Mouse (Mus musculus): Measurements from ENCODE around the gene Slc41a1. TPM values are rescaled to one million over a fixed set of nuclear protein-coding genes. Genes with fewer than 3 reads are reported as not detected.

Slc41a1 gene
- polyA plus RNA-seq, 1 experiment, result 14.0 TPM

- Histone ChIP-seq H3K36me3 (ENCODE audit: control insufficient read depth, insufficient read depth) (no peaks in the 10 kb centered on the region), H3K79me2 (ENCODE audit: control insufficient read depth, insufficient read depth) (no peaks in the 10 kb centered on the region), H3K27me3 (ENCODE audit: control insufficient read depth, insufficient read depth, insufficient read length) (peaks cover 4% of the 10 kb centered on the region), H3K4me3 (no peak overlapping the region), H3K4me2 (ENCODE audit: low read depth) (no peak overlapping the region), H3ac (ENCODE audit: control insufficient read depth, insufficient read length) (no peak overlapping the region)
- TF ChIP-seq E2F4 (IDR thresholded peaks at IDR 0.05; ENCODE audit: insufficient read depth) (no peak), USF1 (IDR thresholded peaks at IDR 0.05; ENCODE audit: low read depth) (no peak), TCF12 (IDR thresholded peaks at IDR 0.05; ENCODE audit: insufficient read depth, poor library complexity, severe bottlenecking) (no peak), MYOG (IDR thresholded peaks at IDR 0.05; ENCODE audit: control insufficient read depth in 1 of 3, insufficient read depth in 1 of 3, insufficient read length in 2 of 3, low read depth in 2 of 3) (no peak), SRF (IDR thresholded peaks at IDR 0.05; ENCODE audit: control insufficient read depth, insufficient read length, low read depth) (no peak), POLR2AphosphoS2 (IDR thresholded peaks at IDR 0.05; ENCODE audit: insufficient read length, low read depth) (no peak), MYOD1 (IDR thresholded peaks at IDR 0.05; ENCODE audit: control insufficient read depth in 1 of 3, insufficient read length in 2 of 3, low read depth in 2 of 3) (no peak), MAX (IDR thresholded peaks at IDR 0.05; ENCODE audit: low read depth) (no peak), TCF3 (IDR thresholded peaks at IDR 0.05; ENCODE audit: insufficient read length, low read depth) (no peak), REST (IDR thresholded peaks at IDR 0.05; ENCODE audit: insufficient read depth, insufficient read length) (no peak), POLR2A (IDR thresholded peaks at IDR 0.05; ENCODE audit: insufficient read length, low read depth) (no peak), CEBPB (IDR thresholded peaks at IDR 0.05; ENCODE audit: insufficient read depth, poor library complexity, severe bottlenecking) (no peak)
Measured at GRCm38 (mm10) chr1:131869561-131869960, 42.3 kb downstream of the Slc41a1 start.

DNA sequence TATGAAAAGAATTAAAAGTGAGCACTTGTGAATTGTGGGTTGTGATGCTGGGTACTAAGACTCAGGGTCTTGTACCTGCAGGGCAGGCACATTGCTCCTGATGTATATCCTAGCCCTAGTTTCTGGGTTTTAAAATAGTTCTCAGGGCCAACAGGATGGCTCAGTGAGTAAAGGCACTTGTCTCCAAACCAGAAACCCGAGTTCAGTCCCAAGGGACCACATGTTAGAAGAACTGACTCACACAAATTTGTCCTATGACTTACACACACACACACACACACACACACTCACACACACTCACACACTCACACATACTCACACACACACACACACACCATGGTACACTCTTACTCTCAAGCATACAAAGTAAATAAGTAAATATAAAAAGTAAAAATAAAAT is 45.6 kb downstream of the Slc41a1 start:
- H3K27me3 ChIP-seq (ENCODE audit: control insufficient read depth, insufficient read depth, insufficient read length), result no peaks in the 10 kb centered on the region
- H3K4me3 ChIP-seq, result no peak overlapping the region
- no peaks in the 10 kb centered on the region for H3K79me2 ChIP-seq (ENCODE audit: control insufficient read depth, insufficient read depth)
- no peaks in the 10 kb centered on the region for H3K36me3 ChIP-seq (ENCODE audit: control insufficient read depth, insufficient read depth)
- no peak for TF ChIP-seq SRF (IDR thresholded peaks at IDR 0.05; ENCODE audit: control insufficient read depth, insufficient read length, low read depth)
- no peak for TF ChIP-seq POLR2A (IDR thresholded peaks at IDR 0.05; ENCODE audit: insufficient read length, low read depth)
- no peak for TF ChIP-seq MYOD1 (IDR thresholded peaks at IDR 0.05; ENCODE audit: control insufficient read depth in 1 of 3, insufficient read length in 2 of 3, low read depth in 2 of 3)
- no peak for TF ChIP-seq USF1 (IDR thresholded peaks at IDR 0.05; ENCODE audit: low read depth)
- TF ChIP-seq E2F4 (IDR thresholded peaks at IDR 0.05; ENCODE audit: insufficient read depth), result no peak
- TF ChIP-seq TCF12 (IDR thresholded peaks at IDR 0.05; ENCODE audit: insufficient read depth, poor library complexity, severe bottlenecking), result no peak
- no peak for TF ChIP-seq CEBPB (IDR thresholded peaks at IDR 0.05; ENCODE audit: insufficient read depth, poor library complexity, severe bottlenecking)
- no peak for TF ChIP-seq TCF3 (IDR thresholded peaks at IDR 0.05; ENCODE audit: insufficient read length, low read depth)
- TF ChIP-seq REST (IDR thresholded peaks at IDR 0.05; ENCODE audit: insufficient read depth, insufficient read length), result no peak
- no peak for TF ChIP-seq MYOG (IDR thresholded peaks at IDR 0.05; ENCODE audit: control insufficient read depth in 1 of 3, insufficient read depth in 1 of 3, insufficient read length in 2 of 3, low read depth in 2 of 3)
- TF ChIP-seq POLR2AphosphoS2 (IDR thresholded peaks at IDR 0.05; ENCODE audit: insufficient read length, low read depth), result no peak
- no peak for TF ChIP-seq MAX (IDR thresholded peaks at IDR 0.05; ENCODE audit: low read depth)
- H3K4me2 ChIP-seq (ENCODE audit: low read depth), result no peak overlapping the region
- H3ac ChIP-seq (ENCODE audit: control insufficient read depth, insufficient read length), result no peak overlapping the region

- Histone ChIP-seq H3K79me2 (ENCODE audit: control insufficient read depth, insufficient read depth) (no peaks in the 10 kb centered on the region), H3K27me3 (ENCODE audit: control insufficient read depth, insufficient read depth, insufficient read length) (peaks cover 8% of the 10 kb centered on the region), H3K4me2 (ENCODE audit: low read depth) (no peak overlapping the region), H3K4me3 (no peak overlapping the region), H3ac (ENCODE audit: control insufficient read depth, insufficient read length) (no peak overlapping the region), H3K36me3 (ENCODE audit: control insufficient read depth, insufficient read depth) (no peaks in the 10 kb centered on the region)
- TF ChIP-seq CEBPB (IDR thresholded peaks at IDR 0.05; ENCODE audit: insufficient read depth, poor library complexity, severe bottlenecking) (no peak), USF1 (IDR thresholded peaks at IDR 0.05; ENCODE audit: low read depth) (no peak), POLR2A (IDR thresholded peaks at IDR 0.05; ENCODE audit: insufficient read length, low read depth) (no peak), MAX (IDR thresholded peaks at IDR 0.05; ENCODE audit: low read depth) (no peak)
Measured at GRCm38 (mm10) chr1:131879816-131880215, 52.5 kb downstream of the Slc41a1 start.

DNA sequence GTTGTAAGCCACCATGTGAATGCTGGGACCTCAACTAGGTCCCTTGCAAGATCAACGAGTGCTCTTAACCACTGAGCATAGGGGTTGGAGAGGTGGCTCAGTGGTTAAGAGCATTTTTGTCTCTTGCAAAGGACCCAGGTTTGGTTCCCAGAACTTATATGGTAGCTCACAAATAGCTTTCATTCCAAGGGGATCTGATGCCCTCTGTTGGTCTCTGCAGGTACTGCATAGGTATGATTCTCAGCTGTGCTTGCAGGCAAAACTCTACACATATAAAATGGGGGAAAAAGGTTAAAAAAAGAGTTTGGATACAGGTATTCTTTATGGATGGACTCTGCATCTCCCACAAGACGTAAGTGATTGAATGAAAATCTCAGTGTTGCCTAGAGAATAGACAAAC is 55.5 kb downstream of the Slc41a1 start:
- Histone ChIP-seq H3K27me3 (ENCODE audit: control insufficient read depth, insufficient read depth, insufficient read length) (peaks cover 11% of the 10 kb centered on the region), H3K79me2 (ENCODE audit: control insufficient read depth, insufficient read depth) (no peaks in the 10 kb centered on the region), H3K4me2 (ENCODE audit: low read depth) (no peak overlapping the region), H3ac (ENCODE audit: control insufficient read depth, insufficient read length) (no peak overlapping the region), H3K36me3 (ENCODE audit: control insufficient read depth, insufficient read depth) (no peaks in the 10 kb centered on the region), H3K4me3 (no peak overlapping the region)
- TF ChIP-seq MYOG (IDR thresholded peaks at IDR 0.05; ENCODE audit: control insufficient read depth in 1 of 3, insufficient read depth in 1 of 3, insufficient read length in 2 of 3, low read depth in 2 of 3), result no peak
- TF ChIP-seq E2F4 (IDR thresholded peaks at IDR 0.05; ENCODE audit: insufficient read depth), result no peak

GRCm38 (mm10) chr1:131886173-131886572 is 58.9 kb downstream of the Slc41a1 start:
- H3K27me3 ChIP-seq (ENCODE audit: control insufficient read depth, insufficient read depth, insufficient read length), result peaks cover 19% of the 10 kb centered on the region
- no peak overlapping the region for H3K4me3 ChIP-seq
- no peak overlapping the region for H3ac ChIP-seq (ENCODE audit: control insufficient read depth, insufficient read length)
- H3K36me3 ChIP-seq (ENCODE audit: control insufficient read depth, insufficient read depth), result no peaks in the 10 kb centered on the region
- no peak overlapping the region for H3K4me2 ChIP-seq (ENCODE audit: low read depth)
- no peak for TF ChIP-seq E2F4 (IDR thresholded peaks at IDR 0.05; ENCODE audit: insufficient read depth)
- no peak for TF ChIP-seq MAX (IDR thresholded peaks at IDR 0.05; ENCODE audit: low read depth)
- TF ChIP-seq CEBPB (IDR thresholded peaks at IDR 0.05; ENCODE audit: insufficient read depth, poor library complexity, severe bottlenecking), result no peak
- TF ChIP-seq MYOD1 (IDR thresholded peaks at IDR 0.05; ENCODE audit: control insufficient read depth in 1 of 3, insufficient read length in 2 of 3, low read depth in 2 of 3), result no peak
- TF ChIP-seq POLR2AphosphoS2 (IDR thresholded peaks at IDR 0.05; ENCODE audit: insufficient read length, low read depth), result no peak
- TF ChIP-seq REST (IDR thresholded peaks at IDR 0.05; ENCODE audit: insufficient read depth, insufficient read length), result no peak
- no peak for TF ChIP-seq POLR2A (IDR thresholded peaks at IDR 0.05; ENCODE audit: insufficient read length, low read depth)
- TF ChIP-seq SRF (IDR thresholded peaks at IDR 0.05; ENCODE audit: control insufficient read depth, insufficient read length, low read depth), result no peak
- TF ChIP-seq USF1 (IDR thresholded peaks at IDR 0.05; ENCODE audit: low read depth), result no peak
- TF ChIP-seq MYOG (IDR thresholded peaks at IDR 0.05; ENCODE audit: control insufficient read depth in 1 of 3, insufficient read depth in 1 of 3, insufficient read length in 2 of 3, low read depth in 2 of 3), result no peak
- TF ChIP-seq TCF3 (IDR thresholded peaks at IDR 0.05; ENCODE audit: insufficient read length, low read depth), result no peak
- no peak for TF ChIP-seq TCF12 (IDR thresholded peaks at IDR 0.05; ENCODE audit: insufficient read depth, poor library complexity, severe bottlenecking)
- no peaks in the 10 kb centered on the region for H3K79me2 ChIP-seq (ENCODE audit: control insufficient read depth, insufficient read depth)

All from myocyte (in vitro differentiated cells).